Mouse (Mus musculus) adrenal gland, adult 8-10 months (tissue): Measurements from ENCODE around the gene Tmem150a. TPM values are rescaled to one million over a fixed set of nuclear protein-coding genes. Genes with fewer than 3 reads are reported as not detected.

Experiments
- DNase-seq: peaks from one replicate; pipeline ENCODE4 v3.0.0; 2022
- total RNA-seq, 4 experiments: library from RNA; stranded (reverse); gene quantifications; 2 replicates each; pipeline ENCODE4 v1.2.4; 2022

The Tmem150a gene
- total RNA-seq, 4 experiments from 2014 or later: 20.0 to 37.7 (median 28.2) TPM

DNA sequence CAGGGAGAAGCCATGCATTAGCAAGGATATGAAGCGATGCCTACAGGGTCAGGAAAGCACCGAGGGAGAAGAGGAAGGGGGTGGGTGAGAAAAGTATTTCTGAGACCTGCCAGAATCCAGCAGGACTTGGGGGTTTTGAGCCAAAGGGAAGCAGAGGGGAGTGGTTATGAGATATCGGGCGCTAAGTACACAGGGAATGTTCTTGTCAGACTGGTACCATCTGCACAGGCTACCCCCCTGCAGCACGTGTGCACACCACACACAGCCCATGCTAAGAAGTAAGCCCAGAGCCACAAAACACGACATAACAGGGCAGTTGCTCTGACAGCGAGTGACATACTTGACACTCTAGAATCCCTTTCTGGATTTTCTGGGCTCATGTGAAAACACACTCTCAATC is 19.0 kb downstream of the Tmem150a start:
- DNase-seq: no peak

DNA sequence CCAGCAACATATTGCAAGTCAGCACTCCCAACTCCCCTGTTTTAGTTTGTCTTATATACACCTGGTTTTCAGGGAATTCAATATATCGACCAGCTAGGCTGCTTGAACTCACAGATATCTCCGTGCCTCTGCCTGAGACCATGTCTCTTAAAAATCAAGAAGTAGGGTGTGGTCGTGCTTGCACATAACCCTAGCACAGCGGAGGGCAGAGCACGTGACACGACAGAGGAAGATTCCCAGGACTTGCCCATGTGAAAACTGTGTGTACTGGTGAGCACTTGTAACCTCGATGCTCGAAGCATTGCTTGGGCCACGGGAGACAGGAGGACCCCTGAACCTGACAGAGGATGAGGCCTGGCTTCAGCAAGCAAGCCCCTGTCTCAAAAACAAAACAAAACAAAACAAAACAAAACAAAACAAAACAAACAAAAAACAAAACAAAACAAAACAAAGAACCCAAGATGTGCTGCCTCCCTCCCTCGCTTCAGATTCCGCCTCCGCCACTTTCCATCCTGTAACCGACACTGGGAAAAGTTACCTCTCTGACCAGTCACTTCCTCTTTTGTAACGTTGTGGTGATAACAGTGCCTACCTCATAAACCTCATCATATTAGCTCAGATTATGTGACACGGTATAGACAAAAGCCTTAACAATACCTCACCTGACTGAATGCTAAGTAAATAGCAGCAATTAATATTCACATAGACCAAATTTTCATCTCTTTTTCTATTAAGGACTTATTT is 19.7 kb downstream of the Tmem150a start:
- no peak for DNase-seq

- DNase-seq: no peak
Measured at GRCm38 (mm10) chr6:72378510-72379234, 23.4 kb downstream of the Tmem150a start.

- DNase-seq: no peak
Measured at GRCm38 (mm10) chr6:72379377-72380130, 24.3 kb downstream of the Tmem150a start.

DNA sequence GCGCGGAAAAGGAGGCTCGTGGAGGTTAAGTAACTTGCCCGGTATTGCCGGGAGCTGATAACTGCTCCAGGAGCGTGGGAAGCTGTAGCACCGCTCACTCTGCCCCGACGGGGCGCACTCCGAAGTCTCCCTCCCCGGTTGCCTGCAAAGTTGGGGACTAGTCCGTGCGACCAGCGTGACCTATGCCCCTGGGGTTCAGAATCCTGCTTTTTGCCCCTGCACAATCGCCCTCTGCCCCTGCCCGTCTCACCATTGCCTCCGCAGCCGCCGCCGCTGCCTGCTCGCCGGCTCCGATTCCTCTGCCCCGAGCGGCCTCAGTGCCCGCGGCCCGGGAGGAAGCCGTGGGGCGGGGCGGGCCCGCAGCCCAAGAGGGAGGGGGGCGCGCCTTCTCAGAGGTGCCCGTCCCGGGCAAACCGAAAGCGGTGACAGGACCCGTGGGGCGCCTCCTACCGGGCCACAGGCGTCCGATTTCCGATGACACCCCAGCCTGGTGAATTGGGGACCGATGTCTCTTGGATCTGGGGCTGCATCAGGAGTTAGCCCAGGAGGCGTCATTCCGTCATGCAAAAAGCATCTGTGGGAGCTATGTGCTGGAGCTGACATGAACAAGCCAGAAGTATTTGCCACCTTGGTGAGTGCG is 25.0 kb downstream of the Tmem150a start, which contains the start of gene Vamp5:
TSS of gene Vamp5 (minus strand) at position 338 of the 640 bp plus-strand sequence.
- DNase-seq: peak; percentile 82

DNA sequence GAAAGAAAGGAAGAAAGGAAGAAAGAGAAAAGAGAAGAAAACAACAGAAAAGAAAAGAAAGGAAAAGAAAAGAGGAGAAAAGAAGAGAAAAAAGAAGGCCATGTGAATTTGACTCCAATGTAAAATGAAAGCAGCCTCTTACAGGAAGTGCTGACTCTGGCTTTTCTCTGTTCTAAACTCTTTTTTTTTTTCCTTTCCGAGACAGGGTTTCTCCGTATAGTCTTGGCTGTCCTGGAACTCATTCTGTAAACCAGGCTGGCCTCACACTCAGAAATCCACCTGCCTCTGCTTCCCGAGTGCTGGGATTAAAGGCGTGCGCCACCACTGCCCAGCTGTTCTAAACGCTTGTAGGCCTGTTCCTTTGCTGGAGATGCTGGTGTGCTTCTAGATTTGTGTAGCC is 27.2 kb downstream of the Tmem150a start:
- no peak for DNase-seq

- no peak for DNase-seq
Measured at GRCm38 (mm10) chr6:72383142-72383820, 28.0 kb downstream of the Tmem150a start.

- DNase-seq: no peak
Measured at GRCm38 (mm10) chr6:72383952-72384351, 28.7 kb downstream of the Tmem150a start.

- DNase-seq: no peak
Measured at GRCm38 (mm10) chr6:72385258-72385657, 30.0 kb downstream of the Tmem150a start.

GRCm38 (mm10) chr6:72386561-72386960 is 31.3 kb downstream of the Tmem150a start:
- DNase-seq: no peak

- DNase-seq: no peak
Measured at GRCm38 (mm10) chr6:72387816-72388215, 32.6 kb downstream of the Tmem150a start.

GRCm38 (mm10) chr6:72388266-72388665 is 33.0 kb downstream of the Tmem150a start:
- no peak for DNase-seq

- no peak for DNase-seq
Measured at GRCm38 (mm10) chr6:72388791-72389329, 33.6 kb downstream of the Tmem150a start.

DNA sequence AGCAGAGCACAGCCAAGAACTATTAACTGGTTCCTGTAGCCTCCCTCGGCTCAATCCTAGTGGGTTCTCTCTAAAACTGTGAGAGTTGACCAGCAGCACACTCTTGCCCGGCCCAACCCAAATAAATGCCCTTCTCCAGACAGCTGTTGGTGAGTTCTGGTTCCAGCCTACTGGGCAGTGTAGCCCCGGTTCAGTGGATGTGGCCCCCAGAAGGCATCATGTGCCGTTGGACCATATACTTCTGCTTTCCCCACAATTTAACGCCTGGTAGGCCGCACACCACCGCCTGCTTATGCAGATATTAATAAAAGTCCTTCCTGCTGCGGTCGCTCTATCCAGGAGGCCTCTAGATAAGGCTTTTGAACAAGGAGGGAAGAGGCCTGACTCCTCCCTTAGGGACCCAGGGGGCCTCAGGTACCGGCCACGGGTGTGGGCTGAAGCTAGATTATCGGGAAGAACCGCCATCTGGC is 34.3 kb downstream of the Tmem150a start:
- DNase-seq: no peak

- DNase-seq: peak; percentile 85
Measured at GRCm38 (mm10) chr6:72389941-72390771, 34.9 kb downstream of the Tmem150a start, which contains the start of gene Vamp8. TSS of gene Vamp8 (minus strand) at chr6:72390703.

- peak; percentile 88 for DNase-seq
Measured at GRCm38 (mm10) chr6:72390795-72391521, 35.7 kb downstream of the Tmem150a start.

GRCm38 (mm10) chr6:72392341-72392740 is 37.1 kb downstream of the Tmem150a start:
- no peak for DNase-seq

DNA sequence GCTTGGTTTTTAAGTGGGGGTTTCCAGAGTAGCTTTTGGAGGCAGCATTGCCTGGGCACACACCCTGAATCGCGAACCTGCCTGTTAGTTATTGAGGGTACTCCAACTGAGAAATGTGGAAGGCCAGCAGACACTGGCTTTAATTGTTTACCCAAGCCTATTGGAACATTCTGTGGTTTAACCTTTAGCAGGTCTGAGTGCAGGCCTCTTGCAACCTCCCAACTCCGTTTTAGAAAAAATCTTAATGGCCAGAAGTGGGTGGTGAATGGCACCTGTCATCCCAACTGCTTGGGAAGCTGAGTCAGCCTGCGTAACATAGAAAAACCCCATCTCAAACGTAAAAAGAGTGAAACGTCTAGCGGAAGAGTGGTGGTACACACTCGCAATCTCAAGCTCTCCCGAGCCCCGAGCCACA is 41.6 kb downstream of the Tmem150a start:
- no peak for DNase-seq

DNA sequence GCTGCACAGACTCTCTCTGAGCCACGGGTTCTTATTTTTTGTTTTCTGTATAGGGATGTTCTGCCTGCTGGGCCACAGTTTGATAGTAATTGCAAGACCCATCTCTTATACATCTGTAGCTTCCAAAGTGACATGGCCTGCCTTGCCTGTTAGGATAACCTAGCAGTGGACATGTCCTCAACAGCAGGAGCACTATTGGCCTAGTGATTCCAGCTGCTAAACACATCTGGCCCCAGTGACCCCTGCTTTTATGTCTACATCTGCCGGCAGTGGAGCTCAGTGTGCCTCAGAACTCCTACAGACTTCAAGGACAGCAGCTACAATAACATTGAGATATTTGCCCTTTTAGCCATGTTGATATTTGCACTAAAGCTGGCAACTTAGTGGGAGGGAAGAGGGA is 44.7 kb downstream of the Tmem150a start:
- no peak for DNase-seq

GRCm38 (mm10) chr6:72401875-72402274 is 46.6 kb downstream of the Tmem150a start:
- DNase-seq: peak; percentile 58
